Mouse (Mus musculus) gastrocnemius, postnatal 25 days (tissue): ENCODE data around the gene Unc45b. TPM values are rescaled to one million over a fixed set of nuclear protein-coding genes. Genes with fewer than 3 reads are reported as not detected.

Experiments used
- microRNA-seq, 2 experiments: library from miRNA; unstranded; fragments of <30 nt; microRNA quantifications; one replicate each; pipeline ENCODE4 v1.2.0; 2021; ENCODE audit warnings: borderline replicate concordance in 2 of 2
- total RNA-seq, 2 experiments: library from RNA; stranded (reverse); gene quantifications; 1 replicate in 1 of 2; 2 replicates in 1 of 2; pipeline ENCODE4 v1.2.3; 2021

Unc45b gene
- total RNA-seq, 2 experiments from 2014 or later = 130 to 163 TPM

Small RNA genes within 50 kb of the gene (microRNA-seq; reads per million reads assigned to microRNA genes)
- gene Mir7679 = 0 reads per million in 2 experiments

Other genes starting within 250 kb of the Unc45b start
- under 1 TPM in 1 of 2 experiments, not detected in 1; 0.15 TPM for gene Cct6b, start 146.2 kb upstream of the Unc45b start, total RNA-seq
- gene Zfp830, start 146.2 kb upstream of the Unc45b start, total RNA-seq = 10 to 100 TPM; 12.6 to 14.5 TPM
- gene Lig3, start 129.4 kb upstream of the Unc45b start, total RNA-seq = 10 to 100 TPM; 15.0 to 17.4 TPM
- 1 to 10 TPM; 6.0 to 6.3 TPM for gene Rffl, start 39.3 kb upstream of the Unc45b start, total RNA-seq
- 1 to 10 TPM; 3.4 to 5.0 TPM for gene Rad51d, start 19.9 kb upstream of the Unc45b start, total RNA-seq
- not detected for gene Fndc8, start 18.4 kb upstream of the Unc45b start, total RNA-seq
- 10 to 100 TPM; 11.9 to 12.1 TPM for gene Nle1, start 2.1 kb upstream of the Unc45b start, total RNA-seq
- gene Slfn5, start 40.8 kb downstream of the Unc45b start, total RNA-seq = 10 to 100 TPM; 18.9 to 27.1 TPM
- under 1 TPM; 0.20 to 0.59 TPM for gene Slfn9, start 81.3 kb downstream of the Unc45b start, total RNA-seq
- gene Slfn8, start 110.3 kb downstream of the Unc45b start, total RNA-seq = under 1 TPM in 1 of 2 experiments, not detected in 1; 0.19 TPM
- gene Slfn2, start 154.6 kb downstream of the Unc45b start, total RNA-seq = 1 to 10 TPM in 1 of 2 experiments, under 1 TPM in 1; 0.69 to 1.9 TPM
- gene Slfn1, start 206.3 kb downstream of the Unc45b start, total RNA-seq = not detected